15 mouse cellular contexts compared by ENCODE assay signal in genomic region chr2:71750087-71750453, GRCm38 (mm10). TPM values are rescaled to one million over a fixed set of nuclear protein-coding genes. Genes with fewer than 3 reads are reported as not detected.
DNase-seq lines count a peak whose midpoint lies in the region; ATAC-seq and TF ChIP-seq lines count a peak whose summit lies in the region.
"Had no signal": no experiment of that assay in that cellular context is flagged by ENCODE, and none has a peak within 500 bp of the region (broad histone marks: within the 10 kb centered on the region; RNA-seq: fewer than 3 reads in every experiment).

No protein-coding gene starts in this region.

- H3K4me3 ChIP-seq in ES-E14 (ENCODE audit: insufficient read depth in 1 of 2, low read depth in 1 of 2, low read length in 2 of 2, poor library complexity in 1 of 2, severe bottlenecking in 1 of 2): peak overlapping the region; percentile 32 to 41
- H3K4me3 ChIP-seq in hindbrain, embryonic 12.5 days: 0 out of 2 replicates have a peak overlapping the region, but pooled peaks have one; percentile 1
- H3K4me3 ChIP-seq in midbrain, embryonic 15.5 days: peak overlapping the region; percentile 3; the same call in 1 of the 2 replicates
- H3K4me3 ChIP-seq: liver, embryonic 13.5 days; megakaryocyte, embryonic 14.5 days had no signal

- no peak for DNase-seq in ES-E14 (ENCODE audit: low read depth, low spot score)
- peak; percentile 43 for DNase-seq in embryo, embryonic 11 days
- DNase-seq in left cerebral cortex, adult 11 months (ENCODE audit: low spot score): no peak
- DNase-seq in cerebellum, postnatal 14 days: no peak
- no peak for DNase-seq in layer of hippocampus, adult 11-12 months (ENCODE audit: low spot score)
- DNase-seq in testis, postnatal 14 days (ENCODE audit: low spot score): no peak
- DNase-seq: adrenal gland, adult 2 months; cerebellum, adult 11-12 months; heart, adult 11 months; kidney, adult 11 months; liver, embryonic 13.5 days; thymus, adult 18-20 months had no signal

- H3K4me1 ChIP-seq in ES-E14 (ENCODE audit: control insufficient read depth in 2 of 2, insufficient read depth in 2 of 2, low read length in 2 of 2, poor library complexity in 1 of 2): peaks cover 12 to 13% of the 10 kb centered on the region in 2 experiments
- H3K4me1 ChIP-seq in hindbrain, embryonic 12.5 days: peaks cover 18% of the 10 kb centered on the region
- H3K4me1 ChIP-seq in midbrain, embryonic 15.5 days: peaks cover 17% of the 10 kb centered on the region

- H3K9me3 ChIP-seq in ES-E14 (ENCODE audit: control insufficient read depth, insufficient read depth, low read depth, low read length): no peaks in the 10 kb centered on the region
- no peaks in the 10 kb centered on the region for H3K9me3 ChIP-seq in hindbrain, embryonic 12.5 days (replicated peaks)
- H3K9me3 ChIP-seq in midbrain, embryonic 15.5 days: no peaks in the 10 kb centered on the region
- H3K9me3 ChIP-seq: liver, embryonic 13.5 days; megakaryocyte, embryonic 14.5 days had no signal

- peak overlapping the region; percentile 34 for H3K4me2 ChIP-seq in hindbrain, embryonic 12.5 days (replicated peaks)
- peak overlapping the region; percentile 36 for H3K4me2 ChIP-seq in midbrain, embryonic 15.5 days
- H3K4me2 ChIP-seq: liver, embryonic 13.5 days had no signal

- H3K27ac ChIP-seq in ES-E14 (ENCODE audit: insufficient read depth, low read depth, low read length, poor library complexity, severe bottlenecking): peak overlapping the region; percentile 55; the same call in 1 of the 2 replicates
- peak overlapping the region; percentile 57; the same call in 1 of the 2 replicates for H3K27ac ChIP-seq in hindbrain, embryonic 12.5 days
- peak overlapping the region; percentile 1; the same call in 1 of the 2 replicates for H3K27ac ChIP-seq in midbrain, embryonic 15.5 days
- H3K27ac ChIP-seq: liver, embryonic 13.5 days had no signal

- ATAC-seq in hindbrain, embryonic 12.5 days (ENCODE audit: low FRiP score): 0 out of 2 replicates have a peak, but pooled peaks have one; percentile 43
- ATAC-seq in midbrain, embryonic 15.5 days (replicated peaks): peak; percentile 50; the same call in 1 of the 2 replicates

- no peaks in the 10 kb centered on the region for H3K36me3 ChIP-seq in ES-E14 (ENCODE audit: control insufficient read depth, insufficient read depth, low read length, poor library complexity, severe bottlenecking)
- no peaks in the 10 kb centered on the region for H3K36me3 ChIP-seq in hindbrain, embryonic 12.5 days
- H3K36me3 ChIP-seq in midbrain, embryonic 15.5 days (replicated peaks): no peaks in the 10 kb centered on the region
- H3K36me3 ChIP-seq: liver, embryonic 13.5 days had no signal

- H3K27me3 ChIP-seq in hindbrain, embryonic 12.5 days: no peaks in the 10 kb centered on the region
- no peaks in the 10 kb centered on the region for H3K27me3 ChIP-seq in midbrain, embryonic 15.5 days (replicated peaks)
- H3K27me3 ChIP-seq: liver, embryonic 13.5 days; megakaryocyte, embryonic 14.5 days had no signal

- H3K9ac ChIP-seq in ES-E14 (ENCODE audit: insufficient read depth, low read depth, low read length, poor library complexity, severe bottlenecking): peak overlapping the region; percentile 38; the same call in 1 of the 2 replicates
- no peak overlapping the region for H3K9ac ChIP-seq in hindbrain, embryonic 12.5 days
- H3K9ac ChIP-seq in midbrain, embryonic 15.5 days: no peak overlapping the region
- H3K9ac ChIP-seq: liver, embryonic 13.5 days had no signal

- WGBS in hindbrain, embryonic 12.5 days: 52% methylated on average over 10 of the region's 10 CpGs
- 16% methylated on average over 10 of the region's 10 CpGs for WGBS in midbrain, embryonic 15.5 days

- in situ Hi-C loops in ES-E14 (cut with MboI; ENCODE audit: low sequenced_read_pairs in 2 of 2, unreplicated experiment in 2 of 2): no loop called here

TF ChIP-seq in ES-E14, 5 proteins besides CTCF, POLR2A, EP300 and RAD21:
- TF ChIP-seq MAFK (IDR thresholded peaks at IDR 0.05; ENCODE audit: insufficient read depth, low read depth, low read length) (no peak), CHD2 (IDR thresholded peaks at IDR 0.05; ENCODE audit: low read depth, low read length) (no peak), ZC3H11A (IDR thresholded peaks at IDR 0.05; ENCODE audit: borderline replicate concordance, low read depth, low read length) (no peak), HCFC1 (IDR thresholded peaks at IDR 0.05; ENCODE audit: borderline replicate concordance, insufficient read depth, low read length) (no peak), ZNF384 (IDR thresholded peaks at IDR 0.05; ENCODE audit: low read depth, low read length) (0 out of 2 replicates have a peak, but pooled peaks have one; percentile 29)

RNA-seq across cellular contexts. Expression of gene Itga6, which starts 4.7 kb away (rescaled TPM):
- total RNA-seq in ES-E14 (2012; rRNA removed): 169 and 217 TPM in 2 replicates
- polyA plus RNA-seq in hindbrain, embryonic 12.5 days (2016; fragmentation: Nextera tagmentation; extraction: Ambion mirVana): 31.5 and 34.6 TPM in 2 replicates
- polyA plus RNA-seq in midbrain, embryonic 15.5 days (2015; fragmentation: Nextera tagmentation; extraction: Ambion mirVana): 18.6 and 19.2 TPM in 2 replicates

Comparison
In these comparisons a context has a peak if more than half of its experiments do, and no peak if none do; other contexts are left out.
1. H3K27ac ChIP-seq: peak in every context shown above with its lines; median percentile 57 in hindbrain, embryonic 12.5 days; 55 in ES-E14; 1 in midbrain, embryonic 15.5 days.